Mouse (Mus musculus) kidney, embryonic 15.5 days (tissue): ENCODE measurements around the gene Pou2f3. TPM values are rescaled to one million over a fixed set of nuclear protein-coding genes. Genes with fewer than 3 reads are reported as not detected.
A peak's percentile ranks its signal among the peaks of the same experiment; 100 is the strongest.
"Not testable (repeated sequence)": the region's sequence is repeated elsewhere in the genome, so short reads cannot be mapped to it uniquely, and the experiment has no call there.

ENCODE experiments used
- ATAC-seq: fragments of 200-750 bp; cut with Nextera tagmentation; replicated peaks from 2 replicates; pipeline ENCODE4 v1.8.0; 2017; ENCODE audit warnings: moderate TSS enrichment; ENCODE audit not compliant: low FRiP score
- H3K27ac ChIP-seq: fragments of 300-500 bp; sonication (generic); 2 replicates; pipeline ENCODE4 v1.5.1; 2015; ENCODE audit warnings: mild to moderate bottlenecking, inconsistent platforms
- H3K27me3 ChIP-seq: fragments of 300-500 bp; sonication (generic); 2 replicates; pipeline ENCODE4 v1.6.1; 2015; ENCODE audit warnings: inconsistent platforms
- H3K36me3 ChIP-seq: fragments of 300-500 bp; sonication (generic); 2 replicates; pipeline ENCODE4 v1.6.1; 2015; ENCODE audit warnings: inconsistent platforms
- H3K4me1 ChIP-seq: fragments of 300-500 bp; sonication (generic); 2 replicates; pipeline ENCODE4 v1.6.1; 2015; ENCODE audit warnings: inconsistent platforms
- H3K4me2 ChIP-seq: fragments of 300-500 bp; sonication (generic); 2 replicates; pipeline ENCODE4 v1.6.1; 2015; ENCODE audit warnings: moderate library complexity, mild to moderate bottlenecking, inconsistent platforms
- H3K4me3 ChIP-seq: fragments of 300-500 bp; sonication (generic); replicated peaks from 2 replicates; pipeline ENCODE4 v1.5.1; 2015; ENCODE audit warnings: mild to moderate bottlenecking, inconsistent platforms
- H3K9ac ChIP-seq: fragments of 300-500 bp; sonication (generic); 2 replicates; pipeline ENCODE4 v1.6.1; 2015; ENCODE audit warnings: mild to moderate bottlenecking, inconsistent platforms
- H3K9me3 ChIP-seq: fragments of 300-500 bp; sonication (generic); replicated peaks from 2 replicates; pipeline ENCODE4 v1.6.1; 2016; ENCODE audit warnings: inconsistent platforms
- WGBS: fragments of 180-500 bp; shearing (Covaris S2); methylation state at CpG from one replicate; pipeline ENCODE4 v1.1.7; 2015; ENCODE audit warnings: mixed read lengths; 5-methylcytosine and 5-hydroxymethylcytosine counted together
- polyA plus RNA-seq: library from polyadenylated mRNA; unstranded; fragments of >200 nt; fragmentation: Nextera tagmentation; extraction: Ambion mirVana; gene quantifications from 2 replicates; pipeline ENCODE4 v1.2.1, GENCODE M21; 2015

Gene Pou2f3
- polyA plus RNA-seq, 1 experiment from 2014 or later = not detected

GRCm38 (mm10) chr9:43121948-43122347 is 88.2 kb downstream of the Pou2f3 start:
- H3K9ac ChIP-seq, H3K36me3 ChIP-seq, H3K9me3 ChIP-seq, H3K4me2 ChIP-seq, H3K4me3 ChIP-seq, H3K27me3 ChIP-seq, H3K27ac ChIP-seq, H3K4me1 ChIP-seq, ATAC-seq: not testable (repeated sequence)
- WGBS = 89% methylated on average over 2 of the region's 2 CpGs

GRCm38 (mm10) chr9:43116997-43117336 is 93.2 kb downstream of the Pou2f3 start:
- WGBS = 83% methylated on average over 6 of the region's 6 CpGs
- ATAC-seq = no peak
- Histone ChIP-seq H3K9me3 (no peaks in the 10 kb centered on the region), H3K36me3 (no peaks in the 10 kb centered on the region), H3K4me2 (peak overlapping the region; percentile 81), H3K4me1 (peaks cover 19% of the 10 kb centered on the region), H3K9ac (no peak overlapping the region), H3K27me3 (no peaks in the 10 kb centered on the region), H3K4me3 (peak overlapping the region; percentile 87; the same call in 1 of the 2 replicates), H3K27ac (no peak overlapping the region)

GRCm38 (mm10) chr9:43116134-43116996 is 93.8 kb downstream of the Pou2f3 start, which contains the start of gene Tmem136:
Gene Tmem136, minus strand, starts transcription at chr9:43116570.
- ATAC-seq = peak; percentile 86
- Histone ChIP-seq H3K4me3 (peak within 1 kb of the TSS; percentile 87), H3K27me3 (no peaks in the 10 kb centered on the region), H3K9ac (peak within 1 kb of the TSS; percentile 71), H3K4me2 (peak within 1 kb of the TSS; percentile 81), H3K4me1 (peaks cover 19% of the 10 kb centered on the region), H3K27ac (peak within 1 kb of the TSS; percentile 65), H3K36me3 (peaks cover 4% of the 10 kb centered on the region), H3K9me3 (no peaks in the 10 kb centered on the region)
- 3% methylated on average over 55 of the region's 55 CpGs for WGBS

- Histone ChIP-seq H3K9ac (peak overlapping the region; percentile 71), H3K4me3 (peak overlapping the region; percentile 87), H3K4me1 (peaks cover 19% of the 10 kb centered on the region), H3K4me2 (peak overlapping the region; percentile 81), H3K27ac (peak overlapping the region; percentile 65), H3K9me3 (no peaks in the 10 kb centered on the region), H3K36me3 (peaks cover 12% of the 10 kb centered on the region), H3K27me3 (no peaks in the 10 kb centered on the region)
- 16% methylated on average over 12 of the region's 12 CpGs for WGBS
- no peak for ATAC-seq
Measured at GRCm38 (mm10) chr9:43115431-43116133, 94.6 kb downstream of the Pou2f3 start.

GRCm38 (mm10) chr9:43114833-43115232 is 95.3 kb downstream of the Pou2f3 start:
- ATAC-seq = no peak
- H3K9me3 ChIP-seq = no peaks in the 10 kb centered on the region
- H3K4me2 ChIP-seq = no peak overlapping the region

GRCm38 (mm10) chr9:43110286-43110980 is 99.7 kb downstream of the Pou2f3 start:
- peaks cover 18% of the 10 kb centered on the region for H3K36me3 ChIP-seq
- H3K9ac ChIP-seq = no peak overlapping the region
- no peaks in the 10 kb centered on the region for H3K9me3 ChIP-seq
- ATAC-seq = no peak
- H3K4me1 ChIP-seq = peaks cover 19% of the 10 kb centered on the region
- WGBS = 88% methylated on average over 8 of the region's 8 CpGs
- no peaks in the 10 kb centered on the region for H3K27me3 ChIP-seq
- H3K4me3 ChIP-seq = no peak overlapping the region
- no peak overlapping the region for H3K4me2 ChIP-seq
- no peak overlapping the region for H3K27ac ChIP-seq

More at GRCm38 (mm10) chr9:43114833-43115232, 95.3 kb downstream of the Pou2f3 start:
- WGBS = 73% methylated on average over 4 of the region's 4 CpGs
- H3K4me3 ChIP-seq = no peak overlapping the region
- H3K4me1 ChIP-seq = peaks cover 19% of the 10 kb centered on the region
- 0 out of 2 replicates have a peak overlapping the region, but pooled peaks have one; percentile 7 for H3K27ac ChIP-seq
- peaks cover 18% of the 10 kb centered on the region for H3K36me3 ChIP-seq
- no peak overlapping the region for H3K9ac ChIP-seq
- H3K27me3 ChIP-seq = no peaks in the 10 kb centered on the region

GRCm38 (mm10) chr9:43109125-43109524 is 101.0 kb downstream of the Pou2f3 start:
- H3K27me3 ChIP-seq = no peaks in the 10 kb centered on the region
- no peaks in the 10 kb centered on the region for H3K9me3 ChIP-seq
- peaks cover 18% of the 10 kb centered on the region for H3K36me3 ChIP-seq
- ATAC-seq = no peak
- no peak overlapping the region for H3K27ac ChIP-seq
- no peak overlapping the region for H3K4me3 ChIP-seq
- 92% methylated on average over 7 of the region's 7 CpGs for WGBS
- no peak overlapping the region for H3K9ac ChIP-seq
- no peak overlapping the region for H3K4me2 ChIP-seq
- peaks cover 15% of the 10 kb centered on the region for H3K4me1 ChIP-seq

- Histone ChIP-seq H3K9ac (no peak overlapping the region), H3K4me1 (peaks cover 18% of the 10 kb centered on the region), H3K4me3 (no peak overlapping the region), H3K27ac (no peak overlapping the region), H3K4me2 (no peak overlapping the region), H3K9me3 (no peaks in the 10 kb centered on the region), H3K36me3 (peaks cover 18% of the 10 kb centered on the region), H3K27me3 (no peaks in the 10 kb centered on the region)
- ATAC-seq = no peak
- WGBS = 91% methylated on average over 3 of the region's 3 CpGs
Measured at GRCm38 (mm10) chr9:43108721-43109120, 101.4 kb downstream of the Pou2f3 start.

GRCm38 (mm10) chr9:43108081-43108480 is 102.1 kb downstream of the Pou2f3 start:
- Histone ChIP-seq H3K4me2 (no peak overlapping the region), H3K4me3 (no peak overlapping the region), H3K9ac (no peak overlapping the region), H3K36me3 (peaks cover 18% of the 10 kb centered on the region), H3K27ac (no peak overlapping the region), H3K27me3 (no peaks in the 10 kb centered on the region), H3K4me1 (peaks cover 24% of the 10 kb centered on the region), H3K9me3 (no peaks in the 10 kb centered on the region)
- no peak for ATAC-seq
- WGBS = 87% methylated on average over 1 of the region's 1 CpGs

- H3K27ac ChIP-seq = peak overlapping the region; percentile 92; the same call in 1 of the 2 replicates
- 54% methylated on average over 5 of the region's 5 CpGs for WGBS
- H3K9ac ChIP-seq = no peak overlapping the region
- no peaks in the 10 kb centered on the region for H3K27me3 ChIP-seq
- peaks cover 18% of the 10 kb centered on the region for H3K36me3 ChIP-seq
- peak overlapping the region; percentile 92; the same call in 1 of the 2 replicates for H3K4me3 ChIP-seq
- no peak for ATAC-seq
- H3K9me3 ChIP-seq = no peaks in the 10 kb centered on the region
- peaks cover 29% of the 10 kb centered on the region for H3K4me1 ChIP-seq
- peak overlapping the region; percentile 78 for H3K4me2 ChIP-seq
Measured at GRCm38 (mm10) chr9:43107555-43107954, 102.6 kb downstream of the Pou2f3 start.

GRCm38 (mm10) chr9:43107187-43107517 is 103.0 kb downstream of the Pou2f3 start, which contains the start of gene Arhgef12:
Gene Arhgef12, minus strand, starts transcription at chr9:43107239.
- H3K9ac ChIP-seq = peak within 1 kb of the TSS; percentile 91
- peak within 1 kb of the TSS; percentile 92 for H3K27ac ChIP-seq
- H3K4me1 ChIP-seq = peaks cover 33% of the 10 kb centered on the region
- peak within 1 kb of the TSS; percentile 92 for H3K4me3 ChIP-seq
- 22% methylated on average over 10 of the region's 10 CpGs for WGBS
- H3K27me3 ChIP-seq = no peaks in the 10 kb centered on the region
- peak within 1 kb of the TSS; percentile 78 for H3K4me2 ChIP-seq
- H3K9me3 ChIP-seq = no peaks in the 10 kb centered on the region
- peaks cover 18% of the 10 kb centered on the region for H3K36me3 ChIP-seq
- ATAC-seq = no peak
